Mouse (Mus musculus) forebrain, embryonic 16.5 days (tissue): ENCODE results near the gene Smarcc1. TPM values are rescaled to one million over a fixed set of nuclear protein-coding genes. Genes with fewer than 3 reads are reported as not detected.
A peak's percentile ranks its signal among the peaks of the same experiment; 100 is the strongest.

Experiments used
- ATAC-seq: fragments of 200-750 bp; cut with Nextera tagmentation; 2 replicates; pipeline ENCODE4 v1.8.0; 2017; ENCODE audit warnings: mild to moderate bottlenecking, moderate library complexity
- H3K27ac ChIP-seq: fragments of 300-500 bp; sonication (generic); 2 replicates; pipeline ENCODE4 v1.5.1; 2014; ENCODE audit warnings: low read length, control low read depth
- H3K27me3 ChIP-seq: fragments of 300-500 bp; sonication (generic); replicated peaks from 2 replicates; pipeline ENCODE4 v1.6.1; 2014; ENCODE audit warnings: low read length; ENCODE audit not compliant: control insufficient read depth, insufficient read depth
- H3K36me3 ChIP-seq: fragments of 300-500 bp; sonication (generic); 2 replicates; pipeline ENCODE4 v1.6.1; 2014; ENCODE audit not compliant: control insufficient read depth, insufficient read depth
- H3K4me1 ChIP-seq: fragments of 300-500 bp; sonication (generic); replicated peaks from 2 replicates; pipeline ENCODE4 v1.6.1; 2014; ENCODE audit warnings: low read length; ENCODE audit not compliant: control insufficient read depth, insufficient read depth
- H3K4me2 ChIP-seq: fragments of 300-500 bp; sonication (generic); 2 replicates; pipeline ENCODE4 v1.6.1; 2014; ENCODE audit warnings: mild to moderate bottlenecking, low read length, control low read depth
- H3K4me3 ChIP-seq: fragments of 300-500 bp; sonication (generic); replicated peaks from 2 replicates; pipeline ENCODE4 v1.5.1; 2014; ENCODE audit warnings: mild to moderate bottlenecking, low read length, control low read depth
- H3K9ac ChIP-seq: fragments of 300-500 bp; sonication (generic); replicated peaks from 2 replicates; pipeline ENCODE4 v1.6.1; 2014; ENCODE audit warnings: low read depth, low read length, control low read depth
- H3K9me3 ChIP-seq: fragments of 300-500 bp; sonication (generic); 2 replicates; pipeline ENCODE4 v1.6.1; 2016; ENCODE audit warnings: low read length; ENCODE audit not compliant: control insufficient read depth
- WGBS: fragments of 180-500 bp; shearing (Covaris S2); extraction: QIAGEN DNeasy Blood & Tissue Kit; methylation state at CpG from one replicate; pipeline ENCODE4 v1.1.7; 2014; 5-methylcytosine and 5-hydroxymethylcytosine counted together
- polyA plus RNA-seq: library from polyadenylated mRNA; unstranded; fragments of >200 nt; fragmentation: Nextera tagmentation; extraction: Ambion mirVana; gene quantifications from 2 replicates; pipeline ENCODE4 v1.2.1, GENCODE M21; 2015

Gene Smarcc1
- polyA plus RNA-seq, 1 experiment from 2014 or later = 134 TPM

DNA sequence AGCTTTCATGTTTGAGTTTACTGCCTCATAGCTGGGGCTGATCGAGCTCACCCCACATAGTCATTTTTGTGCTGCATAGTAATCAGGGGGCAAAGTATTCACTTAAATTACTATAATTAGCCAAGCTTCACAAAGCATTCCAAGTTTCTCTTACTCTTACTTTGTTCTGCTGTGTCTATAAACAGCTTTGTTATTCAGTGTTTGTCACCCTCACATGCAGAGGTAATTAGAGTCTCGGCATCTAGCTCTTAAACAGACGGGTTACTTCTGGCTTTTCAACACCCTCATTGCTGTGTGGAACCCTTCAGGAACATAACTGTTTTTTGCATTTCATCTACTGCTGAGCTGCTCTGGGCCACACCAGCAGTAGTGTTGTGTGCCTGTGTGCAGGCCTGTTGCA, 91.5 kb downstream of the Smarcc1 start:
- H3K4me2 ChIP-seq = no peak overlapping the region
- H3K4me3 ChIP-seq = no peak overlapping the region
- H3K27ac ChIP-seq = peak overlapping the region; percentile 31; the same call in 1 of the 2 replicates
- peaks cover 31% of the 10 kb centered on the region for H3K36me3 ChIP-seq
- peak; percentile 36 for ATAC-seq
- no peaks in the 10 kb centered on the region for H3K27me3 ChIP-seq
- WGBS = 18% methylated on average over 3 of the region's 3 CpGs
- H3K9ac ChIP-seq = no peak overlapping the region
- H3K4me1 ChIP-seq = peaks cover 27% of the 10 kb centered on the region
- H3K9me3 ChIP-seq = no peaks in the 10 kb centered on the region

DNA sequence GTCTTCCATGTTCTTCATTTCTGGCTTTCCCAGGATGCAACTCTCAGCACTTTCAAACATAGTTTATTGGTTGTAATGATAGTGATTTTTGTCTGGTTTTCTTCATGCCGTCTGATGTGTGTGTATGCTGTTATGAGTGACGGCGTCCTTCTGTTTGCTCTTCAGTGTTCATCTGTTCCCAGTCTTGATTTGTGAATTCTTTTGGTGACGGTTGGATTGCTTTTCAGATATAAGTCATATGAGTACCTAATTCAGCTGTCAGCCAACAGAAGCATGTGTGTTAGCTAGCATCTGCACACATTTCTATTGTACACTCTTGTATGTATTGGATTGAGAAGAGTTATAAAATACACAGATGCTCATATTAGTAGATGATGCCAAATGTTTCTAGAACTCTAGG, 106.8 kb downstream of the Smarcc1 start:
- H3K4me2 ChIP-seq = no peak overlapping the region
- H3K27ac ChIP-seq = no peak overlapping the region
- no peak overlapping the region for H3K9ac ChIP-seq
- H3K36me3 ChIP-seq = peaks cover 54% of the 10 kb centered on the region
- no peak overlapping the region for H3K4me3 ChIP-seq
- H3K27me3 ChIP-seq = no peaks in the 10 kb centered on the region
- H3K4me1 ChIP-seq = no peaks in the 10 kb centered on the region
- WGBS = 74% methylated on average over 4 of the region's 4 CpGs
- no peaks in the 10 kb centered on the region for H3K9me3 ChIP-seq
- ATAC-seq = no peak

DNA sequence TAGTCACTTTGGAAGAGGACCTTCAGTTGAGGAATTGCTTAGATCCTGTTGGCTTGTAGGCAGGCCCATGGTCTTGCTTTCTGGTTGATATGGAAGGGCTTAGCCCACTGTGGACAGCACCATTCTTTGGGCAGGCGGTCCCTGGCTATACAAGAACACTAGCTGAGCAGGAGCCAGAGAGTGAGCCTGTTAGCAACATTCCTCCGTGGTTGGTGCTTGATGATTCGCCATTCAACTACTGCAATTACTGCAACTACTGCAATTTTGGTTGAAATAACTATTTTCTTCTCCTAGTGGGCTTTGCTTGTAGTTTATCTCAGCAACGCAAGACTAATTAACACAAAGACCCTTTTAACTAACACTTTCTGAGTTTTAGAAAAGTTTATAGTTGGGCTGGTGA, 108.7 kb downstream of the Smarcc1 start:
- Histone ChIP-seq H3K27ac (no peak overlapping the region), H3K4me3 (no peak overlapping the region), H3K4me2 (no peak overlapping the region), H3K27me3 (no peaks in the 10 kb centered on the region), H3K9me3 (no peaks in the 10 kb centered on the region), H3K9ac (no peak overlapping the region), H3K4me1 (no peaks in the 10 kb centered on the region), H3K36me3 (peaks cover 50% of the 10 kb centered on the region)
- 90% methylated on average over 4 of the region's 4 CpGs for WGBS
- no peak for ATAC-seq

DNA sequence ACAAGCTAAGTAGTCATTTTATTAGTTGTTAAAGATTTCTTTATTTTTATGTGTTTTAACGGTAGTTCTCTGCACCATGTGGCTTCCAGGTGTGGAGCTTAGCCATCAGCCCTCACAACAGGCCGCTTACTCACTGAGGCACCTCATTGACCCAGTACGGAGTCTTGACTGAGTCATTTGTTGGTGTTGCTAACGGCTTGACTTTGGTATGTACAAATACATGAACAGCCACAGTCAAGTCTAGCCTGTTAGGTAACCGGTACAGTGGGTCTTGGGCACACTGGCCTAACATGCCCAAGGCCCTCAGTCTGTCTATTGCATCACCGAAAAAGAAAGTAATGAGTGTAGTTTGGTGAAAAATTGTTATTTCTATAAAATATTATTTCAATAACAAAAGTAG, 111.2 kb downstream of the Smarcc1 start:
- 90% methylated on average over 6 of the region's 6 CpGs for WGBS
- Histone ChIP-seq H3K4me3 (no peak overlapping the region), H3K9ac (no peak overlapping the region), H3K4me1 (no peaks in the 10 kb centered on the region), H3K27me3 (no peaks in the 10 kb centered on the region), H3K36me3 (peaks cover 38% of the 10 kb centered on the region), H3K9me3 (no peaks in the 10 kb centered on the region), H3K27ac (no peak overlapping the region), H3K4me2 (no peak overlapping the region)
- no peak for ATAC-seq

DNA sequence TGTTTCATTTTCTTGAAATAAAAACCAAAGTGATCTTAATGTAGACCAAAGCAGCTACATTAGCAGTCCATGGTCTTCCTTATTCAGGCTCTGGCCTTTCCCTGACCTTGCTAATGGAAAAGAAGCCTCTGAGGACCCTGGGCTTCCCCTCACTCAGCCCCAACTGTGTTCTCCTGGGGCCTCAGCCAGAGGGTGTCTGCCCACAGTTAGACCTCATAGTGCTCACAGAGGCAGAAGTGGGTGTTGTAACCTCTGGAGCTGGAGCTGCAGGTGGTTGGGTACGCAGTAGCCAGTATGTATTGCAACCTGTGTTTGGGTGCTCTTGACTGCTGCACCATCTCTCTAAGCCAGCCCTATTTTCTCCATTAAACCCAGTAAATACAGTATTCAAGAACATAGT, 111.6 kb downstream of the Smarcc1 start:
- Histone ChIP-seq H3K36me3 (peaks cover 35% of the 10 kb centered on the region), H3K27ac (no peak overlapping the region; the same call in 1 of the 2 replicates), H3K4me2 (no peak overlapping the region), H3K4me1 (no peaks in the 10 kb centered on the region), H3K27me3 (no peaks in the 10 kb centered on the region), H3K9ac (no peak overlapping the region), H3K4me3 (no peak overlapping the region), H3K9me3 (no peaks in the 10 kb centered on the region)
- WGBS = 95% methylated on average over 1 of the region's 1 CpGs
- no peak for ATAC-seq

DNA sequence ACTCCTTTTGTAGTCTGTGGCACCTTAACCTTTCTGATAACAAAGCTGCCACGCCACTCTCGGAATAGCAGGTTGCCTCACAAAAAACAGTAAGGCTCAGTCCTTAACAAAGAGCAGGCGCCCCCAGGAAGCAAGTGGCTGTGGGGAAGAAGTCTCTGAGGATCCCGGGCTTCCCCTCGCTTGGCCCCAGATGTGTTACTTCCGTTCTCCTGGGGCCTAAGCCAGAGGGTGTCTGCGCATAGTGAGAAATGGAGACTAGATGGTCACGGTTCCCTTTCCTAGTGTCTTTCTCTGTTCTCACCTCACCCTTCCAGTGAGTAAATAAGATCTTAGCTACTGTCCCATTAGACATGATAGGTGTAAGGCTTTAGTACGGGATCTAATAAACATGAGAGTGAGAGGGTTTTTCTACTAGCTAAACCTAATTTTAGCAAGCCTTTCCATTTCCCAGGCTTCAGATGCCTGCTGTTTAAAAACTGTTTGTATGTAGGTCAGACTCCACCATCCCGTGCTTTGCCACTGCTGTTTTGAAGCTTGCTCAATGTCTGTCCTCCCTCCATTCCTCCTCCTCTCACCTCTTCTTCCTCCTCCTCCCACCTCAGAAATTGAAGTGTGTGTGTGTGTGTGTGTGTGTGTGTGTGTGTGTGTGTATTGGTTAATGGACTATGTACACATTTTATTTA, 112.2 kb downstream of the Smarcc1 start:
- Histone ChIP-seq H3K4me2 (no peak overlapping the region), H3K27ac (peak overlapping the region; percentile 14; the same call in 1 of the 2 replicates), H3K27me3 (no peaks in the 10 kb centered on the region), H3K9ac (no peak overlapping the region), H3K4me3 (no peak overlapping the region), H3K36me3 (peaks cover 37% of the 10 kb centered on the region), H3K4me1 (no peaks in the 10 kb centered on the region), H3K9me3 (no peaks in the 10 kb centered on the region)
- no peak for ATAC-seq
- 81% methylated on average over 10 of the region's 10 CpGs for WGBS

DNA sequence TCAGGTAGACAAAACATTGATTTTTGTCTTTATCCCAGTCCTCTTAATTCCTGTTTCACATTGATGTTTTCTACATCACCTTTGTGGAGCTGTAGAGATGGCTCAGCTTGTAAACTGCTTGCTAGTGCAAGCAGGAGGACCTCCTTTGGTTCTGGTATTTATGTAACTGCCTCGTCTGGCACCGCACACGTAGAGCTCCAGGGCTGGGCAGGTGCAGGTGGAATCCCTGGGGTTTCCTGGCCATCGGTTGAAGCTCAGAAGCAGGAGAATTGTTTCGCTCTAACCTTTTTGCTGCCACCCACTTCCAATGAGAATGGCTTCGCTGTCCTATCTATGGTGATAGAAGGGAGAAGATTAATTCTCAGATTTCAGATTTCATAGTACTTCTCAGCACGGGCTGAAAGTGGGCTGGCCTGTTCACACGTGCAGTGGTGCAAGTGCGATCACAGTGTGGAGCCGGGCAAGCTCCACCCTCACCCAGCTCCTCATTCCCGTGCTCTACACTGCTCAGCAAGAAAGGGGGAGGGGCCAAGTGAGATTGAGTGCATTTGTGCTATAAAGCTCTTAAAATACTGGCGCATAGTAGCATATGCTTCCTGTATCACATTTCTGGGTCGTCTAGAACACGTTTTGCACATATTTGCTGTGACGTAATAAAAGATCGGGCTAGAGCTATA, 113.0 kb downstream of the Smarcc1 start:
- 87% methylated on average over 16 of the region's 16 CpGs for WGBS
- Histone ChIP-seq H3K27me3 (no peaks in the 10 kb centered on the region), H3K4me3 (no peak overlapping the region), H3K4me2 (no peak overlapping the region), H3K9ac (no peak overlapping the region), H3K36me3 (peaks cover 44% of the 10 kb centered on the region), H3K4me1 (no peaks in the 10 kb centered on the region), H3K27ac (no peak overlapping the region), H3K9me3 (no peaks in the 10 kb centered on the region)
- no peak for ATAC-seq

DNA sequence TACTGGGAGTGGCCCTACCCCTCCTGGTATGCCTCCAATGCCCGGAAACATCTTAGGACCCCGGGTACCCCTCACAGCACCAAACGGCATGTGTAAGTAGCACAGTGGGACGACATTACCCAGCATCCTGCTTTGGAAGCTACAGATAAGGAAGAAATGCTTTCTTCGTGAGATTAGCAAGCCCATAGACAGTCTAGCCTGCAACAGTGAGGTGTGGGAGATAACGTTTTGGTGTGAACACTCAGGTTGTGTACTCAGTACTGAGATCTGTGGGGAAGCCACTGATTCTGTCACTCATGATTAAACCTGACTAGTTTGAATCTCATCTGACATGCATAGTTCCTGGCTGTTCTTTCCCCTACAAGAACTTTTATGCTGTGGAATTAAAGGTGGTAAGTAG, 117.5 kb downstream of the Smarcc1 start:
- no peak overlapping the region for H3K4me3 ChIP-seq
- H3K27me3 ChIP-seq = no peaks in the 10 kb centered on the region
- H3K4me2 ChIP-seq = no peak overlapping the region
- peaks cover 39% of the 10 kb centered on the region for H3K36me3 ChIP-seq
- H3K27ac ChIP-seq = no peak overlapping the region
- WGBS = 98% methylated on average over 6 of the region's 6 CpGs
- no peak for ATAC-seq
- H3K4me1 ChIP-seq = no peaks in the 10 kb centered on the region
- no peaks in the 10 kb centered on the region for H3K9me3 ChIP-seq
- no peak overlapping the region for H3K9ac ChIP-seq

DNA sequence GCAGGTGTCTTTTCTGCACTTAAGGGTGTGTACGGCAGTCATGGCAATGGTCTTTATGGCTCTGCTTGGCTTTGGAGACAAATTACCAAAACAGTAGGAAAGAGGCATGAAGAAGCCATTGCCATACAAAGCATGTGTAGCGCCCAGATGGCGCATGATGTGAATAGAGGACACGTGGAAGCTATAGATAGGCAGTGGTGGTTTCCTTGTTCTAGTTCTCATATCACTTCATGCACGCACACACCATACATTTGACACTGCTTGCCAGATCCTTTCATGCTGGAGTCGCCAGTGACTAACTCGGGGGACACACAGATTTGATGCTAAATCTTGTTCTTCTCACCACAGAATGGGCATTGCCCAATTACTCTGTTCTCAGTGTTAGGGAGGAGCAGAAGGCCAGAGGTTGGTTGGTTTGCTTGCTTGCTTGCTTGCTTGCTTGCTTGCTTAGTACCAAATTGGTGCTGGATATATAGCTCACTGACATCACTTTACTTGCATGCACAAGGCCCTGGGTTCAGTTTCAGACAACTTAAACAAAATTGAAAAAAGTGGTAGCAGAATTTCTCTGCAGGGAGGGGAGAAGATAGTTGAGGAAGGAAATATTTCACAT, 125.8 kb downstream of the Smarcc1 start, which contains the start of gene Cspg5:
Gene Cspg5 (plus strand): TSS at position 563 of the 613 bp plus-strand sequence.
- Histone ChIP-seq H3K4me2 (peak within 1 kb of the TSS; percentile 95), H3K4me1 (peaks cover 21% of the 10 kb centered on the region), H3K36me3 (peaks cover 2% of the 10 kb centered on the region; the same call in 1 of the 2 replicates), H3K27me3 (no peaks in the 10 kb centered on the region), H3K27ac (peak within 1 kb of the TSS; percentile 77), H3K9ac (peak within 1 kb of the TSS; percentile 81), H3K9me3 (no peaks in the 10 kb centered on the region), H3K4me3 (peak within 1 kb of the TSS; percentile 85)
- 87% methylated on average over 7 of the region's 7 CpGs for WGBS
- no peak for ATAC-seq
